10 mouse cellular contexts compared by ENCODE assay signal in genomic region chr9:59748969-59749368, GRCm38 (mm10). TPM values are rescaled to one million over a fixed set of nuclear protein-coding genes. Genes with fewer than 3 reads are reported as not detected.
DNase-seq lines count a peak whose midpoint lies in the region; ATAC-seq lines count a peak whose summit lies in the region.
"Had no signal": no experiment of that assay in that cellular context is flagged by ENCODE, and none has a peak within 500 bp of the region (broad histone marks: within the 10 kb centered on the region; RNA-seq: fewer than 3 reads in every experiment).

No protein-coding gene starts in this region.

- H3K4me1 ChIP-seq in kidney, embryonic 14.5 days (ENCODE audit: control insufficient read depth, insufficient read depth, low read length) = peaks cover 18% of the 10 kb centered on the region
- H3K4me1 ChIP-seq in liver, embryonic 11.5 days (replicated peaks; ENCODE audit: control insufficient read depth, insufficient read depth, low read length) = peaks cover 13% of the 10 kb centered on the region

- no peaks in the 10 kb centered on the region for H3K9me3 ChIP-seq in kidney, embryonic 14.5 days (ENCODE audit: control insufficient read depth, low read length)
- no peaks in the 10 kb centered on the region for H3K9me3 ChIP-seq in liver, embryonic 11.5 days (ENCODE audit: control insufficient read depth, low read length)
- H3K9me3 ChIP-seq: embryonic facial prominence, embryonic 12.5 days; hindbrain, embryonic 10.5 days had no signal

- DNase-seq in kidney, adult 11 months = no peak
- DNase-seq in urinary bladder, postnatal 36 days (ENCODE audit: low spot score in 2 of 2) = peak; percentile 26 to 44
- no peak for DNase-seq in urinary bladder, postnatal 25 days (ENCODE audit: low spot score)
- no peak for DNase-seq in liver, embryonic 11.5 days (ENCODE audit: low spot score)
- DNase-seq in spleen, postnatal 14 days (ENCODE audit: low spot score in 2 of 2) = no peak
- DNase-seq in gastrocnemius, postnatal 4 days (ENCODE audit: low spot score in 2 of 2) = no peak
- DNase-seq in adrenal gland, postnatal 25 days = no peak

- ATAC-seq in kidney, embryonic 14.5 days (ENCODE audit: low FRiP score, low TSS enrichment) = no peak
- no peak for ATAC-seq in liver, embryonic 11.5 days (replicated peaks; ENCODE audit: low FRiP score)

- no peaks in the 10 kb centered on the region for H3K27me3 ChIP-seq in kidney, embryonic 14.5 days (ENCODE audit: control insufficient read depth, insufficient read depth, low read length)
- H3K27me3 ChIP-seq in liver, embryonic 11.5 days (replicated peaks; ENCODE audit: control insufficient read depth, insufficient read depth, low read length) = no peaks in the 10 kb centered on the region
- H3K27me3 ChIP-seq: embryonic facial prominence, embryonic 12.5 days had no signal

- no peak overlapping the region for H3K4me3 ChIP-seq in kidney, embryonic 14.5 days (ENCODE audit: low read length)
- no peak overlapping the region for H3K4me3 ChIP-seq in liver, embryonic 11.5 days (ENCODE audit: low read depth, low read length)

- H3K9ac ChIP-seq in kidney, embryonic 14.5 days (ENCODE audit: low read depth, low read length) = 0 out of 2 replicates have a peak overlapping the region, but pooled peaks have one; percentile 18
- peak overlapping the region; percentile 20; the same call in 1 of the 2 replicates for H3K9ac ChIP-seq in liver, embryonic 11.5 days (ENCODE audit: low read depth, low read length)

- WGBS in kidney, embryonic 14.5 days = 71% methylated on average over 11 of the region's 11 CpGs
- WGBS in liver, embryonic 11.5 days = 79% methylated on average over 11 of the region's 11 CpGs

- H3K4me2 ChIP-seq in kidney, embryonic 14.5 days (replicated peaks; ENCODE audit: low read depth, low read length) = no peak overlapping the region
- peak overlapping the region; percentile 63 for H3K4me2 ChIP-seq in liver, embryonic 11.5 days

- no peaks in the 10 kb centered on the region for H3K36me3 ChIP-seq in kidney, embryonic 14.5 days (ENCODE audit: control insufficient read depth, insufficient read depth, low read length)
- no peaks in the 10 kb centered on the region for H3K36me3 ChIP-seq in liver, embryonic 11.5 days (ENCODE audit: control insufficient read depth, insufficient read depth, low read length)
- H3K36me3 ChIP-seq: embryonic facial prominence, embryonic 12.5 days had no signal

- no peak overlapping the region for H3K27ac ChIP-seq in kidney, embryonic 14.5 days (ENCODE audit: low read depth, low read length)
- H3K27ac ChIP-seq in liver, embryonic 11.5 days (ENCODE audit: low read depth, low read length) = peak overlapping the region; percentile 34; the same call in 1 of the 2 replicates
- H3K27ac ChIP-seq: embryonic facial prominence, embryonic 12.5 days had no signal

RNA-seq across cellular contexts. Expression of gene Senp8, which starts 1.5 kb away (rescaled TPM):
- 12.6 and 13.9 TPM in 2 replicates for polyA plus RNA-seq in kidney, embryonic 14.5 days (2014; fragmentation: Nextera tagmentation; extraction: Ambion mirVana)
- polyA plus RNA-seq in liver, embryonic 11.5 days (2014; fragmentation: Nextera tagmentation; extraction: Ambion mirVana) = 9.8 and 10.9 TPM in 2 replicates
- total RNA-seq in gastrocnemius, postnatal 4 days (2021) = 1 to 10 TPM; 8.9 to 9.1 TPM
- 11.4 and 12.2 TPM in 2 replicates for total RNA-seq in adrenal gland, postnatal 25 days (2021)

RNA-seq across cellular contexts. Expression of gene Myo9a, which starts 1.7 kb away (rescaled TPM):
- polyA plus RNA-seq in kidney, embryonic 14.5 days (2014; fragmentation: Nextera tagmentation; extraction: Ambion mirVana) = 16.4 and 20.4 TPM in 2 replicates
- polyA plus RNA-seq in liver, embryonic 11.5 days (2014; fragmentation: Nextera tagmentation; extraction: Ambion mirVana) = 7.0 and 8.1 TPM in 2 replicates
- total RNA-seq in gastrocnemius, postnatal 4 days (2021) = 10 to 100 TPM; 28.7 to 30.9 TPM
- 14.4 and 15.1 TPM in 2 replicates for total RNA-seq in adrenal gland, postnatal 25 days (2021)

Comparison
In these comparisons a context has a peak if more than half of its experiments do, and no peak if none do; other contexts are left out.
1. DNase-seq: peak in urinary bladder, postnatal 36 days (2 of 2); none in kidney, adult 11 months (single experiment), urinary bladder, postnatal 25 days (single experiment), liver, embryonic 11.5 days (single experiment), spleen, postnatal 14 days (0 of 2), gastrocnemius, postnatal 4 days (0 of 2) and adrenal gland, postnatal 25 days (single experiment).